Mouse (Mus musculus) CH12.LX (cell line): Measurements from ENCODE around the gene Timp2.

Experiments
- CTCF ChIP-seq, 2 experiments: IDR thresholded peaks in 1 of 2; conservative IDR thresholded peaks in 1 of 2; 2 replicates each; pipeline ENCODE4 v1.5.1; 2011 to 2012; ENCODE audit warnings: low read depth in 2 of 2, low read length in 2 of 2, improper control_type of control experiment in 1 of 2, inconsistent platforms in 1 of 2, mild to moderate bottlenecking in 1 of 2, moderate library complexity in 1 of 2
- E2F4 ChIP-seq: IDR thresholded peaks from 2 replicates; pipeline ENCODE4 v1.6.1; 2011; ENCODE audit warnings: low read depth, low read length, improper control_type of control experiment; ENCODE audit not compliant: insufficient replicate concordance
- EP300 ChIP-seq: IDR thresholded peaks from 2 replicates; pipeline ENCODE4 v1.6.1; 2011; ENCODE audit warnings: low read length, improper control_type of control experiment
- KAT2A ChIP-seq: IDR thresholded peaks from 2 replicates; pipeline ENCODE4 v1.6.1; 2012; ENCODE audit warnings: low read length, improper control_type of control experiment, inconsistent platforms; ENCODE audit not compliant: insufficient replicate concordance
- RAD21 ChIP-seq: IDR thresholded peaks from 2 replicates; pipeline ENCODE4 v1.6.1; 2011; ENCODE audit warnings: low read depth, mild to moderate bottlenecking, low read length, improper control_type of control experiment, moderate library complexity
- SMC3 ChIP-seq: IDR thresholded peaks from 2 replicates; pipeline ENCODE4 v1.6.1; 2011; ENCODE audit warnings: low read depth, low read length, improper control_type of control experiment
- USF1 ChIP-seq: IDR thresholded peaks from 2 replicates; pipeline ENCODE4 v1.6.1; 2014; ENCODE audit warnings: low read depth, mild to moderate bottlenecking, inconsistent platforms, low read length, improper control_type of control experiment
- ZC3H11A ChIP-seq: IDR thresholded peaks from 2 replicates; pipeline ENCODE4 v1.6.1; 2012; ENCODE audit warnings: low read depth, mild to moderate bottlenecking, inconsistent platforms, low read length, improper control_type of control experiment

DNA sequence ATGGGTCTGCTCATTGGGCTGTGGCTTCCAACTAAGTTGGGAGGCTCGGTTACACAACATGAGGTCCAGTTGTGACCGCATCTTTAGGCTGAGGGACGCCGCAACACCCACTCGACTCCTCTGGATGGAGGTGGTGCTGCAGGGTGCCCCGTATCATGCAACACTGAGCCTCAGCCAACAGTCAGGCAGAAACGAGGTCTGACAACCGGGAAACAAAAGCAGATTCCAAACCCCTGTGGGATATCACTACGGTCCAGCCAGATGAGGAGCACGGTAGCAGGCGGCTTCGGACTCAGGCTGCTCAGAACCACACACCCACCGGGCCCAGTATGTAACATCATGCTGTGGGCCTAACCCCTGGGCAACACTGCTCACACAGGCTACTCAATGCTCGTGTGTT is 25.2 kb downstream of the Timp2 start:
- TF ChIP-seq RAD21 (no peak), CTCF (conservative IDR thresholded peaks at IDR 0.05 in 1 of 2, IDR thresholded peaks at IDR 0.05 in 1 of 2; ENCODE audit: low read depth in 2 of 2, low read length in 2 of 2) (no peak), E2F4 (no peak), SMC3 (no peak), KAT2A (no peak), USF1 (no peak), EP300 (no peak), ZC3H11A (no peak)
